Mouse (Mus musculus) kidney, embryonic 16.5 days (tissue): ENCODE measurements around the gene Amph. TPM values are rescaled to one million over a fixed set of nuclear protein-coding genes. Genes with fewer than 3 reads are reported as not detected.

Experiments used
- ATAC-seq: fragments of 200-750 bp; cut with Nextera tagmentation; 2 replicates; pipeline ENCODE4 v1.8.0; 2017; ENCODE audit warnings: moderate TSS enrichment; ENCODE audit not compliant: low FRiP score, low TSS enrichment
- H3K27ac ChIP-seq: fragments of 300-500 bp; sonication (generic); 2 replicates; pipeline ENCODE4 v1.5.1; 2014; ENCODE audit warnings: low read length
- H3K27me3 ChIP-seq: fragments of 300-500 bp; sonication (generic); 2 replicates; pipeline ENCODE4 v1.6.1; 2014; ENCODE audit warnings: low read length, control low read depth, mixed read lengths; ENCODE audit not compliant: insufficient read depth
- H3K36me3 ChIP-seq: fragments of 300-500 bp; sonication (generic); 2 replicates; pipeline ENCODE4 v1.6.1; 2014; ENCODE audit warnings: low read length, control low read depth, mixed read lengths; ENCODE audit not compliant: insufficient read depth
- H3K4me1 ChIP-seq: fragments of 300-500 bp; sonication (generic); 2 replicates; pipeline ENCODE4 v1.6.1; 2014; ENCODE audit warnings: low read length, control low read depth, mixed read lengths; ENCODE audit not compliant: insufficient read depth
- H3K4me2 ChIP-seq: fragments of 300-500 bp; sonication (generic); replicated peaks from 2 replicates; pipeline ENCODE4 v1.6.1; 2014; ENCODE audit warnings: low read depth, low read length
- H3K4me3 ChIP-seq: fragments of 300-500 bp; sonication (generic); 2 replicates; pipeline ENCODE4 v1.5.1; 2014; ENCODE audit warnings: mild to moderate bottlenecking, low read length
- H3K9ac ChIP-seq: fragments of 300-500 bp; sonication (generic); replicated peaks from 2 replicates; pipeline ENCODE4 v1.6.1; 2014; ENCODE audit warnings: low read length
- H3K9me3 ChIP-seq: fragments of 300-500 bp; sonication (generic); 2 replicates; pipeline ENCODE4 v1.6.1; 2016; ENCODE audit warnings: low read length, control low read depth
- WGBS: fragments of 180-500 bp; shearing (Covaris S2); extraction: QIAGEN DNeasy Blood & Tissue Kit; methylation state at CpG from one replicate; pipeline ENCODE4 v1.1.7; 2014; 5-methylcytosine and 5-hydroxymethylcytosine counted together
- polyA plus RNA-seq: library from polyadenylated mRNA; unstranded; fragments of >200 nt; fragmentation: Nextera tagmentation; extraction: Ambion mirVana; gene quantifications from 2 replicates; pipeline ENCODE4 v1.2.1, GENCODE M21; 2015

Amph gene
- polyA plus RNA-seq, 1 experiment from 2014 or later: 10.6 TPM

DNA sequence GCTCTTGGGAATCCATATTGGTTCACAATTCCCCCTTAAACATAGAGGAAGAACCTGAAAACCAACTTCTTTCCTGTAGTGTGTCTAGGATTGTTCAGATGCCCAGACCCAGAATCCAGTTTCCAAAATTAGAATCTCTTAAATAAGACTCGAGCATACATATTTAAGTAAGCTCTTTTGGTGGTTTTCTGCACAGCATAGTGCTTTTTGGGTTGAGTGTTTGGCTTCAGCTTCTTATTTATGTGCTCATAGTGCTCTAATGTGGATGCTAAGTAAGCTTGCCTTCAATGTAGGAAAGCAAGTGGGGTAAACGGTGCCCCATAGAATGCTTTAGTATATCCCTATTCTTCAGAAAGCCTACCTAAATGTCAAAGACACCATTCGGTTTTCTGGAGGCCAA lies 9.0 kb downstream of the Amph start:
- 88% methylated on average over 3 of the region's 3 CpGs for WGBS
- ATAC-seq: no peak
- H3K9ac ChIP-seq: no peak overlapping the region
- H3K4me1 ChIP-seq: no peaks in the 10 kb centered on the region
- H3K36me3 ChIP-seq: no peaks in the 10 kb centered on the region
- H3K27ac ChIP-seq: no peak overlapping the region
- no peaks in the 10 kb centered on the region for H3K9me3 ChIP-seq
- H3K4me3 ChIP-seq: no peak overlapping the region
- H3K27me3 ChIP-seq: no peaks in the 10 kb centered on the region
- no peak overlapping the region for H3K4me2 ChIP-seq

- 87% methylated on average over 3 of the region's 3 CpGs for whole genome bisulfite sequencing
- Histone ChIP-seq H3K4me3 (no peak overlapping the region), H3K36me3 (no peaks in the 10 kb centered on the region), H3K27ac (no peak overlapping the region), H3K4me2 (no peak overlapping the region), H3K9ac (no peak overlapping the region), H3K27me3 (no peaks in the 10 kb centered on the region), H3K9me3 (no peaks in the 10 kb centered on the region), H3K4me1 (no peaks in the 10 kb centered on the region)
- no peak for ATAC-seq
Measured at GRCm38 (mm10) chr13:18972571-18972970, 24.6 kb downstream of the Amph start.

DNA sequence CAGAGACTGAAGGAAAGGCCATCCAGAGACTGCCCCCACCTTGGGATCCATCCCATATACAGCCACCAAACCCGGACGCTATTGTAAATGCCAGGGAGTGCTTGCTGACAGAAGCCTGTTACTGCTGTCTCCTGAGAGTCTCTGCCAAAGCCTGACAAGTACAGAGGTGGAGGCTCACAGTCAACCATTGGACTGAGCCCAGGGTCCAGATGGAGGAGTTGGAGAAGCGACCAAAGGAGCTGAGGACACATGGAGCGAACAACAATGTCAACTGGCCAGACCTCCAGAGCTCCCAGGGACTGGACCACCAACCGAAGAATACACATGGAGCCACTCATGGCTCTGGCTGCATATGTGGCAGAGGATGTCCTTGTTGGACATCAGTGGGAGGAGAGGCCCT lies 26.3 kb downstream of the Amph start:
- no peaks in the 10 kb centered on the region for H3K36me3 ChIP-seq
- 94% methylated on average over 5 of the region's 5 CpGs for WGBS
- ATAC-seq: no peak
- H3K27me3 ChIP-seq: no peaks in the 10 kb centered on the region
- H3K4me1 ChIP-seq: no peaks in the 10 kb centered on the region
- no peak overlapping the region for H3K4me2 ChIP-seq
- H3K4me3 ChIP-seq: no peak overlapping the region
- no peak overlapping the region for H3K27ac ChIP-seq
- no peaks in the 10 kb centered on the region for H3K9me3 ChIP-seq
- H3K9ac ChIP-seq: no peak overlapping the region

DNA sequence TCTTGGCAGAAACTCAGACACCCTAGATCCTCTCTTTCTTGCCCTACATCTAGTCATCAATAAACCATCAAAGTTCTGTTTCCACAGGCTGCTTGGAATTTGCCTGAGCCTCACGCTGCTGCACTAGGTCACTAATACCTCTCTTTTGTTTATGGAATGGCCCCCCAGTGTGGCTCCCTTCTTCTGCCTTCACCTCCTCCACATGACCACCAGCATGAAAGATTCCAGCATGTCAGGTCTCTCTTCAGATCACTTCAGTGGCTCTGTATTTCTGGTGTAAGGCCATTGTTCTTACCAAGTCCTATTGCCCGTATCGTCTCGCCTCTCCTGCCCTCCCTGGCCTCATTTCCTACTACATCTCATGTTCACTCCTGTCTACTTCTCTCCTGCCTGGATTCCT lies 39.3 kb downstream of the Amph start:
- H3K27ac ChIP-seq: no peak overlapping the region
- no peak overlapping the region for H3K9ac ChIP-seq
- no peaks in the 10 kb centered on the region for H3K36me3 ChIP-seq
- H3K27me3 ChIP-seq: no peaks in the 10 kb centered on the region
- no peak overlapping the region for H3K4me3 ChIP-seq
- ATAC-seq: no peak
- 52% methylated on average over 4 of the region's 4 CpGs for WGBS
- no peaks in the 10 kb centered on the region for H3K4me1 ChIP-seq
- H3K4me2 ChIP-seq: no peak overlapping the region
- no peaks in the 10 kb centered on the region for H3K9me3 ChIP-seq

DNA sequence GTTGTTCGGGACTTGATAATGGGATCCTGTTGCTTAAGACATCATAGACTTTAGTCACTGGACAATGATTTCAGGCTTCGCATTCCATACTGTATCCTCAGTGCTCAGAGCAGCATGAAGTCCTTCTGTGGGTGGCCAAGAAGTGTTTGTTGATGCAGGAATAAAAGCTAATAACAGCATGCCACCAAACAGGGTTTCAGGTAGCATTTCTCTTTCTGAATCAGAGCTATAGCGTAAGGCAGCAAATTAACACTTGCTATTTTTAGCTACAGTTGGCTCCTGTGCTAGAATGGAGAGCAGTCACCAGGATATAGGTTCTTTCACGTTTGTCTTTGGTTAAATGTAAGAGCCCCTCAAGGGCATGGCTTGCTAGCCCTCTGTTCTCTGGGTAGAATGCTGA lies 40.3 kb downstream of the Amph start:
- Histone ChIP-seq H3K9ac (no peak overlapping the region), H3K4me3 (no peak overlapping the region), H3K4me1 (no peaks in the 10 kb centered on the region), H3K4me2 (no peak overlapping the region), H3K9me3 (no peaks in the 10 kb centered on the region), H3K27ac (no peak overlapping the region), H3K36me3 (no peaks in the 10 kb centered on the region), H3K27me3 (no peaks in the 10 kb centered on the region)
- WGBS: 69% methylated on average over 4 of the region's 4 CpGs
- ATAC-seq: no peak

GRCm38 (mm10) chr13:18989185-18989714 lies 41.2 kb downstream of the Amph start:
- WGBS: 39% methylated on average over 8 of the region's 8 CpGs
- Histone ChIP-seq H3K9me3 (no peaks in the 10 kb centered on the region), H3K4me3 (no peak overlapping the region), H3K9ac (no peak overlapping the region), H3K4me2 (no peak overlapping the region), H3K27ac (no peak overlapping the region), H3K27me3 (no peaks in the 10 kb centered on the region), H3K4me1 (no peaks in the 10 kb centered on the region), H3K36me3 (no peaks in the 10 kb centered on the region)
- ATAC-seq: no peak

DNA sequence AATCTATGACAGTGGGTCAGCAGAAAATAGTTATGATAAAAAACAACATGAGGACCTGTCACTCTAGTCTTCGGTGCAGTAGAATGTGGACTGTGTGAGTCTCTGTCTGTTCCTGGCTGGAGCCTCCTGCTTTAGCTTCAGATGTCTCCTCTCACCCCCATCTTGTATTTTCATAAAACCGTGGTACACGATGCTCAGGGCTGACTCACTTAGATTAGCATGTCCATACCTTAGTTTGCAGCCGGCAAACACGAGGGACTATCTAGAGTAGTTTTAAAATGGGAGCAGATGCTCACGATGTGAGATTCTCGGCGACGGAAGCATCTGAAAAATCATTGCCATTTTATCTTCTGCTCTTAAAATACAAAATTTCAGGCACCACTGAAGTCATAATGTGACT lies 54.5 kb downstream of the Amph start:
- Histone ChIP-seq H3K9ac (no peak overlapping the region), H3K27me3 (no peaks in the 10 kb centered on the region), H3K27ac (no peak overlapping the region), H3K36me3 (no peaks in the 10 kb centered on the region), H3K4me3 (no peak overlapping the region), H3K4me2 (no peak overlapping the region), H3K4me1 (no peaks in the 10 kb centered on the region), H3K9me3 (peaks cover 9% of the 10 kb centered on the region; the same call in 1 of the 2 replicates)
- 92% methylated on average over 9 of the region's 9 CpGs for WGBS
- no peak for ATAC-seq

DNA sequence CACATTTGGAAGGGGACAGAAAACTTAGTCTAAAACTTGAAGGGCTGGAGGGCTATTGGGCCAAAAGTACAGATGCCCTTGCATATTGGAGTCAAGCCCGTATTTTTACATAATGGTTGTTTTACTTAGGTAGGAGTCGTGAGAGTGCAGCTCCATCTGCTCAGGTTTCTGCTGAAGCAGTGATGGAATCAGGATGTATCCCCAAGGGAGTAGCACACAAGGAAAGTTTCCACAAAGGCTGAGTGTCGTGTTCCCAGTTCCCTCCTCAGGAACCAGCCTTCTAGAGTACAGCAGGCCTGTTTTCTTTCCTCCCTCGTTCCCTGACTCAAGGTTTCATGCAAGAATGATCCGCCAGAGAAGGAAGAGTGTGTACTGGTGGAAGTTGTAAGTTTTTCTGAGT lies 56.4 kb downstream of the Amph start:
- Histone ChIP-seq H3K36me3 (no peaks in the 10 kb centered on the region), H3K4me2 (no peak overlapping the region), H3K4me3 (no peak overlapping the region), H3K9ac (no peak overlapping the region), H3K27ac (no peak overlapping the region), H3K9me3 (peaks cover 7% of the 10 kb centered on the region; the same call in 1 of the 2 replicates), H3K27me3 (no peaks in the 10 kb centered on the region), H3K4me1 (no peaks in the 10 kb centered on the region)
- 40% methylated on average over 5 of the region's 5 CpGs for WGBS
- ATAC-seq: no peak

DNA sequence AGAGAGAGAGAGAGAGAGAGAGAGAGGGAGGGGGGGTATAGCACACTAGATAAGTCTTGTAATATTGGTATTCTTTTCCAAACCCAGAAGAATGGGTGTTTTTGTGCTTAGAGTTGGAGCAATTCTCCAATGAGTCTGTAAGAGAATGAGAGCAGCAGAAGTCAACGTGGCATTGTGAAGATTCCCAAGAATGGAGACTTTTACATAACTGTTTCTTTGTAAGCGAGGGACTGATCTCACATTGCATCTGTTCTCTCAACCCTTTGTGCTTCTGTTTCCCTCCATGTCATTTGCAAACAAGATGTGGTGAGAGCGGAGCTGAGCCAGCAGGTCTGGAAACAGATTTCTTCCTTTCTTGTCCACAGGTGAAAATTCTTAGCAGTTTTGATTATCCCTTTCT lies 60.4 kb downstream of the Amph start:
- Histone ChIP-seq H3K27me3 (no peaks in the 10 kb centered on the region), H3K27ac (no peak overlapping the region), H3K9ac (no peak overlapping the region), H3K36me3 (no peaks in the 10 kb centered on the region), H3K9me3 (no peaks in the 10 kb centered on the region), H3K4me2 (no peak overlapping the region), H3K4me3 (no peak overlapping the region), H3K4me1 (no peaks in the 10 kb centered on the region)
- 73% methylated on average over 3 of the region's 3 CpGs for WGBS
- ATAC-seq: no peak

- no peaks in the 10 kb centered on the region for H3K4me1 ChIP-seq
- ATAC-seq: no peak
- no peak overlapping the region for H3K4me3 ChIP-seq
- no peaks in the 10 kb centered on the region for H3K9me3 ChIP-seq
- no peak overlapping the region for H3K4me2 ChIP-seq
- no peaks in the 10 kb centered on the region for H3K27me3 ChIP-seq
- no peak overlapping the region for H3K9ac ChIP-seq
- 65% methylated on average over 4 of the region's 4 CpGs for WGBS
- no peaks in the 10 kb centered on the region for H3K36me3 ChIP-seq
- H3K27ac ChIP-seq: no peak overlapping the region
Measured at GRCm38 (mm10) chr13:19014825-19015375, 66.9 kb downstream of the Amph start.
